Mouse (Mus musculus): Measurements from ENCODE around the gene Psd.

DNA sequence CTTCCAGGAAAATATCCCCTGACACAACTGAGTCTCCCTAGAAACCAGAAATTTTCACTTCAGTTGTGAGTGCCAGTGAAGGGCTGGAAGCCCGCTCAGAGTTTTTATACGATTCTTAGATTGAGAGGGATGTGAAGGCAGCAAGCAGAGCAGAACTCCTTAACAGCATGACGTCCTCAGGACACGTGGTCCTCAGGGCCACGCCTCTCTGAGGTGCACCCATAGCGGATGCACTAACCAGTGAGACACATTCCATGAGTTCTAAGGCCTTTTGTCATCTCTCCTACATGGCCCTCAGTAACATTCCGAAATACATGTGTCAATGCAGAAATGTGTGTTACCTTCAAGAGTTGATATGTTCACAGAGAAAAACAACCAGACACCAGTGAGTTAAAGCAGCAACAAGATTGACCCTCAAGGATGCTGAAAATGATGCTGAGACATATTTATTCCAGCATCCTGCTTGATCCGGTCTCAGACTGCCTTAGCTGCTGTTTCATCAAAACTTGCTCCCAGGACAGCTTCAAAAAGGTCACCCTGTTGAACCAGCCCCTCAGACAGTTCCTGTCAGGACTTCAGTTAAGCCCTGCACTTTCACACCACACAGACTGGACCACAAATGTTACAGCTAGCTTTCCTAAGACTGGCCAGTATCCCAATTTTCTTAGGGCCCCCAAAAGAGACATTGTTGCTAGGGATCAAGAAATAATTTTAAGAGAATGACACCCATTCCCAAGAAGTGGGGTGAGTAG is 26.5 kb downstream of the Psd start:
- no peak for TF ChIP-seq POLR2A (IDR thresholded peaks at IDR 0.05; ENCODE audit: extremely low read depth, insufficient read depth, low read length)
- TF ChIP-seq CTCF (IDR thresholded peaks at IDR 0.05; ENCODE audit: extremely low read depth, insufficient read depth, low read length) = no peak
